Mouse (Mus musculus) neural tube, embryonic 10.5 days (tissue): ENCODE data around the gene Svs1.
"Not testable (repeated sequence)": the region's sequence is repeated elsewhere in the genome, so short reads cannot be mapped to it uniquely, and the experiment has no call there.

Experiments
- DNase-seq: peaks from one replicate; pipeline ENCODE4 v3.0.0-alpha.2; 2017; ENCODE audit warnings: low spot score; ENCODE audit errors: extremely low spot score

Gene Svs1

DNA sequence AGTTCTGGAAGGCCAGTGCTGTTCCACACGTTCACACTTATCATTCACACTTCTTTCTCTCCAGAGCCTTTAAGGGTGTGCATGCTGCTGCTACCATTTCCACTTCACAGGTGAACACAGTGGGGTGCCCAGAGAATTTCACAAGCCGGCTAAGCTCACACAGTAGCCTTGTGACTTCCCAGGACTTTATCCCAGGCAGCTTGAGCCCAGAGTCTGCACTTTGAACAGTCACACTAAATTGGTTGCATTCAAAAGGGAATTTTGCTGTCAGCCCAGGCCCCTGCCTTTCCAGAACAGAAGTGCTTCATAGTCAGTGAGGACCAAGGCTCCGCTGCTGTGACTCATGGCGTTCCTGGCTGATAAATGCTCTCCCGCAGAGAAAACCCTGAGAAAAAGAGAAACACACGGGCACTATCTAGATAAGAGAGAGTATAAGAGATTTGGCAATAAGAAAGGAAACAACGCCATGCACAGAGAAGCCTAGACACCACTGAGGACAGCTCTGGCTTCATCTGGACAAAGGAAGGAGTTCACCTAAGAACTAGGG, at the start of gene Svs1:
Svs1 (plus strand) TSS at position 418 of the 547 bp plus-strand sequence.
- no peak for DNase-seq

DNA sequence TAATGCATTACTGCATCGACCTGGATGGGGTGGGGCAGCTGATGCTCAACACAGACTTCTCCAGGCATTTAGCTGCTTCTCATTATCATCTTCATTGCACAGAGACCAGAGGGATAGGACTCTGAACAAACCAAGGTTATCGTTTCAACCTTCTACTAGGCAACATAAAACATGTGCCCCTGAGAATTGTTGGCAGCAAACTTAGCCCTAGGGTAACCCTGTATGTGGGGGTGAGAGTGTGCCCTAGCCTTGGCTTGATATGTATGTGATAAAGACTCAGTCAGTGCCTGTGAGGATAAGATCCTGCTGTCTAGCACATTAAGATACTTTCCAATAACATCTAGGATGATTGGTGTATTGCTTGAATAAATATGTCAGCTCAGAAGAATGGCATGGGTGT, 37.1 kb upstream of the Svs1 start:
- no peak for DNase-seq

DNA sequence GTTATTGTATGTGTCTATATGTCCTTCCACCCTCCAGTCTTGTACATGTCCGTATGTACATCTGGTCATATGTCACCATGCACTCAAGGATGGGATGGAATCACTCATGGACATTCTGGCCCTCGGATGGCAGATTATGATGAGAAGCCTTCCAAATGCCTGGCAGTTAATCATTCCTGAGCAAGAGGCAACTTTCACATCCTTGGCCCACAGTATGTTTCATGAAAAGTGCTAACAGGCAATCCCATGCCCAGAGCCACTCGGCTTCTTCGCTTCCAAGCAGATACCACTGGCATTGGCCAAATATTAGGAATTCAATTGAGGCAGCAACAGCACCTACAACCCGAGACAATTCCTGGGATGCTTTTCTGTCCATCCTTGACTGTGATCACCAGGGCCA, 36.0 kb upstream of the Svs1 start:
- DNase-seq, result no peak

DNA sequence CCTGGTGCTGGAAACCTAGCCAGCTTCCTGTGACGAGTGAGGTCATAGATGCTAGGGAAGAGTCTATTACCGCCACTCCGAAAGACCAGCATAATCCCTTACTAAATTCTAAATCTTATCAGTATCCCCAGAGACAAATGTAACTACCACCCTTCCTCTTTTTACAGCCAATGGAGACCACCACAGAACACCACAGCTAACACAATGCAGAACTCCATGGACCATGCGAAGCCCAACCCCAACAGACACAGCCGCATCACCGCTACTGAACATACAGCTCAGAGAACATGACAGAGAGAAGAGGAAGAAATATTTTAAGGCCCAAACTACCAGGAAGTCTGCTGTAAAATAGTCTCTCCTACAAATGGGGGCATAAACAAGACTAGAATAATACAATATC, 35.0 kb upstream of the Svs1 start:
- no peak for DNase-seq

DNA sequence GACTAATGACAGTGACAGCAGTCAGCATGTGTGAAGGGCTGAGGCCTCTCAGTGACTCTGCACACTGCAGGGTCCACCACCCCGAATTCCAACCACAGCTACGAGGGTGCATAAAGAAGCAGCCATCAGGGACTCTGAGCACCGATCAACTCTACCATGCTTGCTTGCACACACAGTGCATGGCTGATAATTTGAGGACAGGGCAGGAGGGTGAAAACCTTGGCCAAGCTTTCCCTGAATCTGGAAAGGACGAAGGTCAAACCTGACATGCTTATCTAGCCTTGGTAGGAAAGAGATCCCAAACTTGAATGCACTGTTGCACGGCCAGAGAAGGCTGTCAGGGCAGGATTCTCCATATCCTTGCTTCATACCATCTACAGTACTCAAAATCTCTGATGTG, 33.4 kb upstream of the Svs1 start:
- no peak for DNase-seq

DNA sequence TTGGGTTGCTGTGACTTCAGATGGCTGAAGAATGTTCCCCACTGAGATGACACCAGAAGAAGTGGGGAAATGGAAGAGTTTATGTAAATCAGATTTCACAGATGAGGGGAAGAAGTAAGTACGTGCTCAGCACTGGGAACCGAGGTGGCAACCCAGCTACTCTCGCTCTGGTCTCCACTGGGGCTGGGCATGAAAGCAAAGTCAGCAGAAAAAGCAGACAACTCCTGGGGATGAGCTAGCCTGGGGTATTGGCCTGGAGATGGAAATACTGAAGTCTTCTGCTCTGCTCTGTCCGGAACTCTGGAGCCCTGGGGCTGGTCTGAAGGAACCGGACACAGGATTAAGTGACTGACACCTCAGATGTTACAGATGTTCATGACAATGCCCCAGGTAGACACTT, 32.5 kb upstream of the Svs1 start:
- DNase-seq, result no peak

DNA sequence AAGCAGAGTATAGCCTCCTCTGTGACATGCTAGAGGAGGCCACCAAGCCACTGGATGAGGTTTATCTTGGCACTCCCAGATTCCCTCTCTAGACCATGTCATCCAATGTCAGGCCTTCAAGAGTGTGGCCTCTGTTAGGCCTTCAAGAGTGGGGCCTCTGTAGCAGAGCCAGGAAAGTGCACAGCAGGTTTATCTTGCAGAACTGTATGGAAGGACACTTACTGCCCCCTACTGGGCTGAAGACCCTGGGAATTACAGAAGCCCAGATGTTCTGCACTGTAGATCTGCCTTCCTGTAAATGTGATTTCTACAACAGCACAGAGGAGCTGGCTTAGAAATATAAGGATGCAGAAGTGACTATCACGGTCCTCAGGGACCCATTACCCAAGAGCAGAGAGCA, 31.7 kb upstream of the Svs1 start:
- DNase-seq, result peak; percentile 20

DNA sequence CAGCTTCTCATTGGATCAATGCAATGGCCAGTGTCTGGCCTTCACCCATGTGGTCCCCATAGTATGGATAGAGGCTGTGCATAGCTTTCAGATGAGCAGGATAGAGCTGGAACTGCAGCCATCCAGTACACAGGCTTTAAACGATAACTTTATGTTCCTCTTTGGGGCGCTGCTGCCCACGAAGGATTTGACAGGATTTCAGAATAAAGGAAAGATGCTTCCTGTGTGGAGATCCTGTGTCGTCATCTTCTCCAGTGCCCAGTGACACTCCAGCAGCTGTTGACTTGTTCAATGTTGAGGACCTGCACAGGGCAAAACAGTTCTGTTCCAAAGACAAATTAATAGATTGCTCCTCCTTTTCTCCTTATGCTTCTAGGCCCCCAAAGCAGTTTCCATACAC, 29.9 kb upstream of the Svs1 start:
- DNase-seq, result no peak

DNA sequence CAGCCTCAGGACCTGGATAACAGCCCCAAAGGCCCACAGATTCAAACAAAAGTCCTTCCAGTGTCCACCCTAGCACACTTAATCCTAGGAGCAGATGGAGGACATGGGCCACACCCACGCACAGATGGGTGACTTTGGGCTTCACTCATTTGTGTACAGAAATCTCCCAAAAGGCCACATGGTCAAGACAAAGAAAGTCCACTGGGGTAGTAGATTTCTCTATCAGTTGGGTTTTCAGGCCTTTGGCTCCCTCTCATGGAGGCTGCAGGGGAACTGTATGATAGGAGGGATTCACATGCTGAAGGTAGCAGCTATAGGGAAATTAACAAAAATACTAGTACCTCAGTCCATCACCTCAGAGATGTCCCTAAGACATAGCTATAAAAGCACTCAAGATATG, 28.6 kb upstream of the Svs1 start:
- no peak for DNase-seq

DNA sequence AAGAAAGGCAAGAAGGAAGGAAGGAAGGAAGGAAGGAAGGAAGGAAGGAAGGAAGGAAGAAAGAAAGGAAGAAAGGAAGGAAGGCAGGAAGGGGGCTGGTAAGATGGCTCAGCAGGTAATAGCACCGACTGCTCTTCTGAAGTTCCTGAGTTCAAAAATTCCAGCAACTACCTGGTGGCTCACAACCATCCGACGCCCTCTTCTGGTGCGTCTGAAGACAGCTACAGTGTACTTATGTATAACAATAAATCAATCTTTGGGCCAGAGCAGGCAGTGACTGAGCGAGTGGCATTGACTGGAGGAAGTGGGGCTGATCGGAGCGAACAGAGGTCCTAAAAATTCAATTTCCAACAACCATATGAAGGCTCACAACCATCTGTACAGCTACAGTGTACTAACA, 27.5 kb upstream of the Svs1 start:
- DNase-seq, result not testable (repeated sequence)

DNA sequence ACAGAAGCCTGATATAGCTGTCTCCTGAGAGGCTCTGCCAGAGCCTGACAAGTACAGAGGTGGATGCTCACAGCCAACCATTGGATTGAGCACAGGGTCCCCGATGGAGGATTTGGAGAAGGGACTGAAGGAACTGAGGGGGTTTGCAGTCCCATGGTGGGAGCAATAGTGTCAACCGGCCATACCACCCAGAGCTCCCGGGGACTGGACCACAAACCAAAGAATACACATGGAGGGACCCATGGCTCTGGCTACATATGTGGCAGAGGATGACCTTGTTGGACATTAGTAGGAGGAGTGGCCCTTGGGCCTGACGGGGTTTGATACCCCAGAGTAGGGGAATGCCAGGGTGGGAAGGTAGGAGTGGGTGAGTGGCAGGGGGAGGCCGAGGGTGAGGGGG, 20.0 kb upstream of the Svs1 start:
- not testable (repeated sequence) for DNase-seq

DNA sequence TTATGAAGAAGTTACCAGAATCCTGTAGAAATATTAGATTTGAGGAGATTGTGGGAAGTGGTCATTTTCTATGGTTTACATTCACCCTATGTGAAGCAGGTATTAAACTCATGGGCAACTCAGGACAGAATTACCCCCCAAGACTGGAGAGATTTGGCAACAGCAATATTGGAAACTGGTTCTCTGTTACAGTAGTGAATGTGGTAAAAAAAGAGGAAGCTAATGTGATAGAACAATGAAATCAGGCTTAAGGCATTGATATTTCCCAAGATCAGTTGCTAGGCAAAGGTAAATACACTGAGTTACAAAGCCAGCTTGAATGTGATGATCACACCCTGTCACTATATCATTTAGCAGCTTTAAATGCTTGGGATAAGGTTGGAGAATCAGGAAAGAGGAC, 18.8 kb upstream of the Svs1 start:
- no peak for DNase-seq

DNA sequence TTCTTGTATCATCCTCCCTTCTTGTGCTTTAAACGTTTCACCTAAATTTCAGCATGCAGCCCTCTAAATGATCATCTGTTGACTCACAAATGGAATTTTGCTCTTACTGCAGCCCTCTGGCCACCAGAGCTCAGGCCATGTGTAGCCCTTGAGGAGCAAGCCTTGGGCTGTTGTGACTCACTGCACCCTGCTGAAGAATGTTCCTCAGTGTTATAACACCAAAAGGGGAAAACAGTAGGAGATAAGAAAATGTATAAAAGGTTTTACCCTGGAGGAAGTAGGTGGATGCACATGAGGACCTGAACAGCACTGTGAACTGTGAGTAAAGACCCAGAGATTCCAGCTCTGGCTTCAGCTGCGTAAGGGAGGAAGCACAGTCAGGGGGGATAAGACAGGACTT, 12.0 kb upstream of the Svs1 start, which contains the start of gene Doxl2:
Doxl2 (plus strand) TSS at position 301 of the 400 bp plus-strand sequence.
- DNase-seq, result no peak

DNA sequence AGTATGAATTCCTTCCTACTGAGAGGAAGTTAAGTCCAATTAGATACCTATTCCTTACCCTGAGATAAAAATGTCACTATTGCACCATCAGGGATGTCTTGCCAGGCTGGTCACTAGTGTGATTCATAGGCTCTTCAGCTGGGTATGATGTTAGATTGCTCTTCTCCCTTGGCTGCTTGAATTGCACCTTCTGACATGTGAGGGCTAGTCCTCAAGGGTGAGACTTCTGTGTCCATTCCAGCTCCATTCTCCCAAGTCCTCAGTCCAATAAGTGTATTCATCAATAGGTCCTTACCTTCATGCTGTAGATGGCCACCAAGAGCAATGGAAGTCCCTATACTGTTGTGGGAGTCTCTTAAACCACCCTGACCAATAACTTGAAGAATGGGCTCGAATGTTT, 7.0 kb upstream of the Svs1 start:
- DNase-seq, result no peak

DNA sequence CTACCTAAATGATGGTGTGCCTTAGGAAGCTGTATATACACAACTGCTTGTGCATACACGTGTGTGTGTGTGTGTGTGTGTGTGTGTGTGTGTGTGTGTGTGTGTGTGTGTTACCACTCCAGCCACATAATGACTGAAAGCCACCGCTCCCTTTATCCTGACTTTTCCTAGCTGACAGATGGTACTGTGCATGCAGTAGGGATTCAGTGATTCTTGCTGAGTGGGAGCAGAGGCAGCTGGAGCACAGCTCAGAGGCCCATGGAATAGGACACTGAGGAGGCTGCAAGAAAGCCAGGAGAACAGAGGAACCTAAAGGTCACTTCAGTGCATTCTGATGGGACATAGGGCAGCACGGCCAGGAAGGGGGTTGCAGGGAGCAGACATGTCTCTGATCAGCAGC, 4.4 kb upstream of the Svs1 start:
- no peak for DNase-seq

DNA sequence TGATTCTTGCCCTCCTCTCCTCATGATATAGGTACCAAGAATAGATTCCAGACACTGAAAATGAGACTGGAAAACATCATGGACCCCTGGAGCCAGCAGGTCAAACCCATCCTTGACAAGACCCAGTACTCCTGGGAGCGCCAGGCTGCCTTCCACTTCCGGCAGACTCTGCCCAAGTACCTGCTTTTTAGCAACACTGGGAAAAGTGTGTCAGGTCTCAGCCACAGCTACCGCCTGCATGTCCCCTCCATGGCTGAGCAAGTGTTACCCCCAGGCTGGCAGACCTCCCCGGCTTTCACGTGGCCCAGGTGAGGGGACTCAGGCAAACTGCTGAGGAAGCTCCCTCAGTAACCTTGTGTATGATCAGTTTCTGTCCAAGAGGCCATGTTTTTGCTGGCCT, 3.3 kb downstream of the Svs1 start:
- DNase-seq, result no peak

DNA sequence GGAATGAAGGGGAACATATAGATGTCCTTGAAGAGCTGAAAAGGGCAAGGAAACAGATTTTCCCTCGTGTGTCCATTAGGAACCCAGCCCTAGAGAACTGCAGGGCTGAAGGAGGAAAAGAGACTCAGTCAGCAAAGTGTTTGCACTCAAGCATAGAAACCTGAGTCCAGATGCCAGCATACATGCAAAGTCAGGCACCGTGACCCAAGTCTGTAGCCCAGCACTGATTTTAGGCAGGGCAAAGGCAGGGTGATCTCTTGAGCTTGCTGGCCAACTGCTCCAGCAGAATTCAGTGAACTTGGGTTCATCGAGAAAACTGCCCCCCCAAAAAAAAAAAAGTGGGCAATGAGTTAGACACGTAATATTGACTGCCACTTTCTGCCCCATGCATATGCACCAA, 5.3 kb downstream of the Svs1 start:
- no peak for DNase-seq

DNA sequence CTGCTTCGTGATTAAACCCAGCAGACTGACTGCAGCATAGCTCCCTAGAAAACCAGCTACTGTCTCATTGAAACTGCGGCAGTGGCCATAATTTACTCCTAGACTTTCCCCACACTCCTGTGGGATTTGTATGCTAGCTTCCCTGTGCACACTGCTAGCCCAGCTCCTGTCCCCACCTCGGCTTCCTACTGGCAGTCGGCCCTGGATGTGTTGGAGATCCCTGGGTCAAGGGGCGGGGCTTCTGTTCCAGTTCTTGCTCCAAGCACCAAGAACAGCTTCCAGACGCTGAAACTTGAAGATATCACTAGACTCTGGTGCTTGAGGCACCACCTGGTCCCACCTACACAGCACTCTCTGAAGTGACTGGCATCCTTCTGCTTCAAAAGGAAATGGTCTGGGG, 11.5 kb downstream of the Svs1 start:
- DNase-seq, result no peak

DNA sequence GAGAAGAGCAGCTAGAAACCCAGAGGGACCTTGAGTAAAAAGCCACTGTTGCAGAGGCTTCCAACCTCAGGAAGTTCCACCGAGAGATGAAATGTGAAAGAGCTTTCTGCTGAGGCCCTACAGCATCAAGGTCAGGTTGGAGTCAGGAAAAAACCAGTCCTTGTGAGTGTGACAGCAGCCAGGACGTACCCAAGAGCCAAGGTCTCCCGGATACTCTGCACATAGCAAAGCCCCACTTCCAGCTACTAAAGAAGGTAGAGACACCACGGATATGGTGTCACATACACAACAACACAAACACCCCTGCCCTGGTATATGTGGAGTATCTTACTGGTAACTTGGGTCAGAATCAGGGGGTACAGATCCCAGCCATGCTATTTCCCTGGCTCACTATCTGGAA, 12.1 kb downstream of the Svs1 start:
- DNase-seq, result no peak

DNA sequence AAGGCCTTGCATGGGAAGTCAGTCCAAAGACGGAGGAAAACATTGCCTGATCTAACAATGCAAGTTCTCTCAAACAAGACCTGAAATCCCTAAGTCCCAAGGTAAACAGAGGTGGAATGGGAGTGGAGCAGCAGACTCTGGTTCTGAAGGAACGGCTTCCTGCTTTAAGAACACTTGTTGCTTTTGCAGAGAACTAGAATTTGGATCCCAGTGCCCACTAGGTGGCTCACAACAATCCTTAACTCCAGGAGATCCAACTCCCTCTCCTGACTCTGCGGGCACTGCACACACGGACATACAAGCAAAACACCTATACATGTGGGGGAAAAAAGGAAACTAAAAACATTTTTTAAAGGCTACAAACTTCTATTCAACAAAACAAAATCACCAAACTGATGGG, 16.7 kb downstream of the Svs1 start:
- no peak for DNase-seq

DNA sequence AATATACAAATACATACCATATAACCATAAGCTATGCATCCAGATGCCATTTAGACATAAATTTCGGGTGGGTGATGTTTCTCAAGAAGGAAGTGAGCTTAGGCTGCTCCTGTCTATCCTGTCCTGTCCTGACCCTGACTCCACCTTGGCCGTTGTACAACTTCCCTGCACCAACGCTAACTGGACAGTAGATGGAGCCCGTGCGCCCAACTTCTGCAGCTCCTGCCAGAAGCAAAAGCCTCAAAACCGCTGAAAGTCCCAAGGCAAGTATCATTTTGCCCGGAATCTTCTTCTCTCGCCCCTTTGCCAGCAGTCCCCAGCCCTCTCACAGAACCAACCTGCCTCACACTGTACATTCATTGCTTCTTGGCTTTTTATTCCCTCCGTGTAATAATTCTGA, 21.3 kb downstream of the Svs1 start:
- DNase-seq, result peak; percentile 57

DNA sequence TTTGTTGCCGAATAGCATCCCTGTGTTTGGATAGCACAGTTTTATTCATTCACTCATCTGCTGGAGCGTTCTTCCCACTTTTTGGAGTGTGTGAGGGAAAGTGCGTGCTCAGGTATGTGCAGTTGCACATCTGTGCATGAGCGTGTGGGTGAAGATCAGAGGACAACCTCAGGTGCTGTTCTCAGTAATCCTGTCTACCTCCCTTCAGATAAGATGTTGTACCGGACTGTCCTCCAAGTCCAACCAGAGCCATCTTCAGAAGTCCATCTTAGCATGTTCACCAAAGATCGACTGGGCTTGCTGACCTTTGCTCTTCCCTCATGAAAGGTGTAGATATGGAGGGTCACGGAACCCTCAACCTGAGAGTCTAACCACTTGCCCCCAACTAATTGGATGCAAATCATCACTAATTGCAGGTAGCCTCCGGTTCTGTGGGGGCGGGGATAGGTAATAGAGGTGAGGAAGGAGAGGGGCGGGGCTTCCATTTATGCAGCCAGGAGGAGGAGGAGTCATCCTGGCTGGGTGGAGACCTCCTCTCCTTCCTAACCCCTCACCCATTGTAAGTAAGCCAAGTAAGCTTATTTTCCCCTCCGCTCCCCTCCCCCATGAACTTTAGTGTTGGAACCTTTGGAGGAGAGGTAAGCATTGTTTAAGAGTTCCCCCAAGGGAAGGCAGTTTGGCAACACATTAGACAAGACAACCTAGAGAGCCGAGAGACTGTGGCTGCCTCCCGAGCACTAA, 21.9 kb downstream of the Svs1 start:
- no peak for DNase-seq

DNA sequence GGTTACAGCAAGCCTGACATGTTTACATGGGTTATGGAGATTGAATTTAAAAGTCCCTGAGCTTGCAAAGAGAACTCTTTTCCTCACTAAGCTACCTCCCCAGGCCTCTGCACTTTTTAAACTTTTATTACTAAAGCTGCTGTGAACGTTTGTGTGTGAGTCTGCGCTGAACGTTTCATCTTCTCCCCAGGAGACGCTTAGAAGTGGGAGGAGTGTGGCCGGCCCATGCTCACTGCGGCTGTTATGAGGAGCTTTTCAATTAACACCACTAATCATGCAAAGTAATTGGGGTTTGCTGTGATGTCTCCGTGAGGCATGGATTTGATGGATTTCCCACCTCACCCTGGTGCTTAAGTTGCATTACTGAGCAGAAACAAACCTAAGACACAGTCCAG, 22.5 kb downstream of the Svs1 start:
- no peak for DNase-seq

DNA sequence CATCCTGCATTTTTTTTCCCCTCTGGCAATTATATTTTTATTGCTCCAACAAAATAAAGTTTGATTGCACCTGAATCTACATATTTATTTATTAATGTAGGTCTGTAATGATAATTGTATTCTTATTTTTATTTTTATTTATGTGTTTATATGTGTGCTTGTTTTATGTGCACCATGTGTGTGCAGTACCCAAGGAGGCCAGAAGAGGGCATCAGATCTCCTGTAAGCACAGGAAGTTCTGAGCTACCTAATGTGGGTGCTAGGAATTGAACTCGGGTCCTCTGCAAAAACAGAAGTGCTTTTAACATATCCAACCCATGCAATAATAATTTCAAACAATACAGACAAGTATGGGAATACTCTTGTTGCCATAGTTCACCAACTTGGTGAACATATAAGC, 23.0 kb downstream of the Svs1 start:
- DNase-seq, result no peak
